Mouse (Mus musculus): ENCODE results near the gene Ndst2. TPM values are rescaled to one million over a fixed set of nuclear protein-coding genes. Genes with fewer than 3 reads are reported as not detected.

Gene Ndst2
- polyA plus RNA-seq, 1 experiment from 2014 or later = 16.8 TPM

Small RNA genes lying within 50 kb of the gene (microRNA-seq; reads per million reads assigned to microRNA genes)
- 0.82 reads per million for gene Mir6946

Other genes starting within 250 kb of the Ndst2 start
- 0.81 and 0.86 TPM in 2 replicates for gene Mss51, start 237.7 kb downstream of the Ndst2 start, polyA plus RNA-seq (2015; fragmentation: Nextera tagmentation; extraction: Ambion mirVana)
- 80.9 and 83.4 TPM in 2 replicates for gene Ppp3cb, start 188.0 kb downstream of the Ndst2 start, polyA plus RNA-seq (2015; fragmentation: Nextera tagmentation; extraction: Ambion mirVana)
- 12.5 and 13.1 TPM in 2 replicates for gene Usp54, start 93.5 kb downstream of the Ndst2 start, polyA plus RNA-seq (2015; fragmentation: Nextera tagmentation; extraction: Ambion mirVana)
- gene Myoz1, start 78.0 kb downstream of the Ndst2 start, polyA plus RNA-seq (2015; fragmentation: Nextera tagmentation; extraction: Ambion mirVana) = not detected in 2 replicates
- 0.15 and 0.27 TPM in 2 replicates for gene Synpo2l, start 66.2 kb downstream of the Ndst2 start, polyA plus RNA-seq (2015; fragmentation: Nextera tagmentation; extraction: Ambion mirVana)
- gene Sec24c, start 60.3 kb downstream of the Ndst2 start, polyA plus RNA-seq (2015; fragmentation: Nextera tagmentation; extraction: Ambion mirVana) = 88.4 and 96.7 TPM in 2 replicates
- gene Fut11, start 39.6 kb downstream of the Ndst2 start, polyA plus RNA-seq (2015; fragmentation: Nextera tagmentation; extraction: Ambion mirVana) = 22.7 and 26.0 TPM in 2 replicates
- 209 and 213 TPM in 2 replicates for gene Chchd1, start 31.6 kb downstream of the Ndst2 start, polyA plus RNA-seq (2015; fragmentation: Nextera tagmentation; extraction: Ambion mirVana)
- 46.5 and 57.7 TPM in 2 replicates for gene Zswim8, start 27.0 kb downstream of the Ndst2 start, polyA plus RNA-seq (2015; fragmentation: Nextera tagmentation; extraction: Ambion mirVana)
- 84.2 and 86.8 TPM in 2 replicates for gene Camk2g, start 59.5 kb upstream of the Ndst2 start, polyA plus RNA-seq (2015; fragmentation: Nextera tagmentation; extraction: Ambion mirVana)
- gene Plau, start 102.1 kb upstream of the Ndst2 start, polyA plus RNA-seq (2015; fragmentation: Nextera tagmentation; extraction: Ambion mirVana) = 0.19 and 0.34 TPM in 2 replicates
- 9.7 and 11.2 TPM in 2 replicates for gene Vcl, start 194.8 kb upstream of the Ndst2 start, polyA plus RNA-seq (2015; fragmentation: Nextera tagmentation; extraction: Ambion mirVana)

Data from midbrain, embryonic 13.5 days (tissue).